Mouse (Mus musculus) testis, postnatal 14 days (tissue): ENCODE measurements at regions not wholly inside any gene's neighbourhood (a gene's known extent, or its start where the extent isn't known, plus 50 kb on each side); places are given as distances from the start of the nearest gene placed in this dataset.
A peak's percentile ranks its signal among the peaks of the same experiment; 100 is the strongest.

ENCODE experiments used
- DNase-seq: peaks from one replicate; pipeline ENCODE4 v3.0.0; 2021; ENCODE audit warnings: low spot score

DNA sequence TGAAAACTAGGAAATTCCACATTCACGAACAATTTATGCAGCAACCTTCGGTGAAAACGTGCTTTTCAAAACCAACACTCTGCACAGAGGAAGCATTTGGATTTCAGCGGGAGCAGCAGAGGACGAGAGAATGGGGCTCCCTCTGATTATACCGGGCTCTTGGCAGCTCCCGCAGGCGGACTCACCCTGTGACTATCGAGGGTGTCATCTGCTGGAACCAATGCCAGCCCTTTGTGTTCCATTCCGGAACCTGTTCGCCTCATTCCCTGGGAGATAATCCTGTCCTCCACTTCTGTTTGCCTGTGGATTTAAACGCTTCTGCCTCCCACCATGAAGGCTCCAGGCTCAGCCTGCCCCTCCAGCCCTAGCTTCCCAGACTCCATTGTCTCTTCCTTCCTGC, 77.1 kb downstream of the Utp18 start:
- DNase-seq, result no peak

DNA sequence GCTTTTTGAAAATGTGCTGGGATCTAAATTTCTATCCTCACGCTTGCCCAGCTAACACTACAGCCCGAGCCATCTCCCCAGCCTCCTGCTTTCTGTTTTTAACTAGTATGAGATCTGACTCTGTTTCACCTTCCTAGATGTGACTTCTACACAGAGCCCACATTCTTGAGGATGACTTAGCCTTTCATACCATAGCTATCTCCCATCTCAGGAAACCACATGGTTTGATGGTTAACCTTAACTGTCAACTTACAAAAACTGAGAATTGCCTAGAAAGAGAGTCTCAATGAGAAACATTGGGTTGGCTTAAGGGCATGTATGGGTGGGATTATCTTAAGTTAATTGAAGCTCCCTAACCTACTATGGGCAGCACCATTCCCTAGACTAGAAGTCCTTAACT, 78.4 kb downstream of the Utp18 start:
- DNase-seq, result no peak

DNA sequence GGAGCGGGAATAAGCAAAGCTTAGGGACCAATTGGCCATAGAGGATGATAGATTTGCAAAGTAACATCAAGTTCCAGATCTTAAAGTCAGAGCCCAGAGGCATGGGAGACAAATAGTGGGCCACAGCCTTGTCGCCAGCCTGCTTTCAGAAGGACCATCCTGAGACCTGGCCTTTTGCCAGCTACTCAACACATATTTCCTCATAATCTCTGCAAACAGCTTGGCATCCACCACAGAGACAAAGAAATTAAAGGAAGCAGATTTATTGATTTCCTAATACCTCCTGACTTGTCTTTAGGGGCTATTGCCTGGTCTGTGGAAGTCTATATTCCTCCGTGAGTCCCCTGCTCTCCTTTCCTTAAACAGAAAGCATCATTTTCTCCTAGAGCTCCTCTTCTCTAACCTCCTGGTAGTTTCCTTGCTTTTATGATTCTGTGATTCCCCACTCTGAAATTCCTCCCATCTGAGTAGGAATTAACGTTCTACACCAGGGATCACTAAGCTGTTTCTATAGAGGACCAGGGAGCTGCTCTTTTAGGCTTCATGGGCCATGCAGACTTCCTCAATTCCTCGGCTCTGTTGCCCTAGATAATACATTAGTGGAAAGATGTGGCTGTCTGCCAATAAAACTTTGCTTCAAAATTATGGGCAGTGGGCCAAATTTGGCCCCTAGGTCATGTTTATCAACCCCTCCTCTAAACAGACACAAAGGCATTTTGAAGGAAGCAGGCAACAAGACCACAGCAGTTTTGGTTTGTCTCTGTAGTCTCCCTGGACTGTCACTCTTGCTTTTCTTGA, 114.2 kb downstream of the Utp18 start:
- DNase-seq, result no peak

DNA sequence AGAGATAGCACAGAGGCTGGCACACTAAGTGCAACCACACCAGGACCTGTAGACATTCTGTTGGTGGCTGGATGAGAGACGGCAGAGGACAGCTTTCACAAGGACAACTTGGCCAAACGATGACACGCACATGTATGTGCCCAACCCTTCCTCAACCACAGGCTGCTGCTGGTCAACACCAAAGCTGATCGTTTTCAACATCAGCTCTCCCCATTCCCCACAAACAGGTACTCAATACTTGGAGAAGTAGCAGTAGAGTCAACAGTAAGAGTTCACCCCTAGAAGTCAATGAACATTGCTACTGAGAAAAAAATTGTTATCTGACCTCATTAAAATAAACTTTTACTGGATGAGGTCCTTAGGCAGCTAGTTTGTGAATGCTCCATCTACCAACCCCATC, 119.6 kb downstream of the Utp18 start:
- DNase-seq, result no peak

DNA sequence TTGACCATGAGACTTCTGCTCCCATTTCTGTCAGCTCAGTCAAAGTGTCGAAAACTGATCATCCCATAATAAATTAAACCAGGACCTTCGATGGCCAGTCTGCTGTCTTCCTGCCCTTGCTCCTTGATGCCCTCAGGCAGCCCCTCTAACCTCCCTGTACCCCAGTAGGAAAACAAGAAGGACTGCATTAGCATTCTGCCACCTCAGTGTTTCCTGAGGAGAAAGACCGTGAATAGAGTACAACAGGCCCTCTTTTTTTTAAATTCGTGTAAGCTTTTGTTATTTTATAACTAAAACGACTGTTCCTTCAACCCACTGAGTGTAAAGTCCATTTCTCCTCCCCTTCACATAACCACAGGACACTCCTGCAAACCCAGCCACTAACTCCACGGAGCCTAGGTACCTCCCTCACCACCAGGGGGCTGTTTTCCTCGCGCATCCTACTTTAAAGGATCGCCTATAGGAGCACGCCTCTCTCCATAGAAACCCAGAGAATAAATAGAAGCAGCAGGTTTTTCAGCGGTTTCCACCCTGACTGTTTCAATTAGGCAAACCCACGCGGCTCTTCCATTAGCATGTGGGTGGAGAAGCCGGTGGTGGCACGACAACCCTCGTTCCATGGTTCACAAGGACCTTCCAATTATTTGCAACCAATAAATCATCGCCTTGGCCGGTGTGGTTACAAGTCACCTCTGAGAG, 122.6 kb downstream of the Utp18 start:
- DNase-seq, result no peak

DNA sequence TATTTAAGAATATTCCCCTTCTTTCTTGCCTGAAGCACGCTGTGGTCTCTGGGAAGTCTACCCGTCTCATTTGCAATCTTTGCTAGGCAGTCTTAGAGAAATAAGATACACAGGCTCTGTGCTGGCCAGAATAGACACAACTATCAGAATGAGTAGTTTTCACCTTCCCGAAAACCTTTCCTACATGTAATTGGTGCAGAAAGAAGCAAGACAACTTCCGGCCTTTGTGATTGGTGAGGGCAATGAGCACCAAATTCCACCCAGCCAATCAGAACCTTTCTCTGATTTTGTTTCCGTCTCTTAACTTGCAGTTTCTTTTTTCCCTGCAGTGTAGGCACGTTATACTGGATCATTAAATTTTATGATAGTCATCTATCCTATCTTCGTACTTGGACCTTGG, 127.7 kb downstream of the Utp18 start:
- no peak for DNase-seq

DNA sequence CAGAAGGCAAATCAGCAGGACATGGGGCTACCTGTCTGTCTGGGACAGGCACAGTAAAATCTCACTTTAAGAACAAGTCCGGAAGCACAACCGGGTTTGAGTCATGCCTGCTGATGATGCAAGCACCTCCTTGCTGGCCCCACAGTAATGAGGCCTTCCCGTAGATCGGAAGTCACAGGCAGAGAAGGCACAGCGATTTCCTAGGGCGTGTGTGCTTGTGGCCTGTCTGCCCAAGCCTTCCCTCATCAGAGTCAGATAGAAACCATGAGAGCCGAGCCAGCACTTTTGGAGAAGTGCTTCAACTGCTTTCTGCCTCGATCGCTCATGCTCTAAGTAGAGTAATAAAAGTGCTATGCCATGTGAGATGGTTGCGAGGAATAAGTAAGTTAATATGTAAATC, 148.9 kb downstream of the Utp18 start:
- peak; percentile 2 for DNase-seq

DNA sequence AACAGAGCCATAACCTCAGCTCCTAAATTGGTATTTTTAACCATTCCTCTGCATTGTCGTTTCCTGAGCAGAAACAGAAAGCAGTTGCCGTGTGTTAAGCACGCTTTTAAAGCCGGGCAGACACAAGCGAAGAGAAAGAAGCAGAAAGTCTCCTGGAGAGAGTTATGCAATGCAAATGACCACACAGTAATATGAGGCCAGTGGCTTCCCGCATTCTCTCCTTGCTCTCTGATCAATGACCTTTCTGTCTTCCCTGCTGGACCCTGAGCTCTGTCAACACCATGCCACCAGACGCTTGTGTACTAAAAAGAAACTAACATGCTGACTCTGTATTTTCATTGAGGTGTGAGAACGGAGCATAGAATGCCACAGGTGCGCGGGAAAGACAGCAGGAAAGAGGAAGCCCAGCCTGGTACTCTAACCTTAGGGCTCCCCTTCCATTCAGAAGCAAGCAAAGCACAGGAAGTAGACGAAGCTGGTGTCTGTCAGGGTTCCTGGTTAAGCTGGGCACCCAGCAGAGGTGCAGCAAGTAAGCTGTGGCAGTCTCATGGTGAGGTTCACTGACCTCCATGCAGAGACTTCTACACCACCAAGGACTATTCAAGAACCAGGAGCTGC, 151.9 kb downstream of the Utp18 start:
- DNase-seq, result peak; percentile 1

DNA sequence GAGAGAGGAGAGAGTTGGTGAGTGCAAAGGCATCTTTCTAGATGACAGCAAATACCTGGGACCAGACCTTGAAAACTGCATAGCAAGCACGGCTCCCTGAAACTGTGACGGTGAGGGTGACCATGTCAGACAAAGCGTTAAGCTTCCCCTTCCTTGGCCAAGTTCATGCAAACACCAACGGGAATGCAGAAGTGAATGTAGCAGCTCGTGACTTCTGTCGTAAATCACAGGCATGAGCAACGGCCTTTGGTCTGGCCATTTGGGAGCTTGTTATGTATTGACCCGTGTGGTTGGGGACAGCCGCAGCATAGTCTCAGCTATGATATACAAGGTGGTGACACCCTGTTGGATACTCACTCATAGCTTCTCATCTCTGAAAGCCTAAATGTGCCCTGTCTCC, 156.4 kb downstream of the Utp18 start:
- no peak for DNase-seq

DNA sequence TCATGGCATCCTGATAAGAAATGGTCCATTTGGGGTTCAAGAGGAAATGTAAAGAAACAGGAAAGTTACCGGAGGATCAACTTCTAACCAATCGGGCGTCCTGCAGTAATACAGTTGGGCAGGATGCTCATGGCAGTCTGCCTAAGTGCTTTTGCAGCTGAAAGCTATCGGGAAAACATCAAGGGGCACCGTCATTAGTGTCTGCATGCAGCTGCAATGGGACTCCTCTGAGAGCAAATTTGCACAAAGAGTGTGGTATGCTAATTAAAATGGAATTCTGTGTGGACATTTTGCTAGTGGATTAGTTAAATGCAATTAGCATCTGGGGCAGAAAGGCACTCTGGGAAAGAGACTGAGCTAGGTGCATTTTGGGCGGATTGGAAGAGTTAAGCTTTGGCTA, 160.3 kb downstream of the Utp18 start:
- no peak for DNase-seq

DNA sequence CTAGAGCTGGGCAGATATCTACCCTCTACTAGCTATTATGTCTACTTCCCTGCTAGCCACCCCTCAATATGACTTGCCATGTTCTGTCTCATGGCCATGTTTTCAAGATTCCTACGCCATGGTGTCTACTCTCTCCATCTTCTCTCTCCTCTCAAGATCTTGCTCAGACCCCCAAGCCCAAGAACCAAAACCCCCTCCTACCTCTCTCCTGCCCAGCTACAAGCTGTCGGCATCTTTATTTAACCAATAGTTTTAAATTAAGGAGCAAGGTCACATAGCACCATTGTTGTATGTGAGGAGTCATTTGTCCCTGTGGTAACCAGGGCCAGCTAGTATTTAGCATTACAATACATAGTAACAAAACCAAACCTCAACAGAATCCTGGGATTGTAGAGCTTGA, 166.4 kb downstream of the Utp18 start:
- no peak for DNase-seq

DNA sequence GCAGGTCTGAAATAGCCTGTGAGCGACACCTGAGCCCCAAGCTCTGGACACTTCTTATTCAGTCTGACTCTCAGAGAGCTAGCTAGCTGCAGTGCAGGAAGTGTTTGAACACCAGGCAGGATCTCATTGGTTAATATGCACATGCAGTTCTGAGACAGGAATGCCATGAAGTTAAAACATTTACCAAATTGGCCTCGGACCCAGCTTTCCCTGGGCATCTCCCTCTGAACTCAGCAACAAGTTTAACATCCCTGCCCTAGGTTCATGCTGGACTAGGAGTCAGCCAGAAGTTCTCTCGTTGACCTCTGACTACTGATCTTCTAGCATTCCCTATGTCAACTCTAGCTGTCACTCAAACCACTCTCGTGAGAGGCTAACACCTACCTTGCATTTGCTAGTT, 175.9 kb downstream of the Utp18 start:
- DNase-seq, result no peak

DNA sequence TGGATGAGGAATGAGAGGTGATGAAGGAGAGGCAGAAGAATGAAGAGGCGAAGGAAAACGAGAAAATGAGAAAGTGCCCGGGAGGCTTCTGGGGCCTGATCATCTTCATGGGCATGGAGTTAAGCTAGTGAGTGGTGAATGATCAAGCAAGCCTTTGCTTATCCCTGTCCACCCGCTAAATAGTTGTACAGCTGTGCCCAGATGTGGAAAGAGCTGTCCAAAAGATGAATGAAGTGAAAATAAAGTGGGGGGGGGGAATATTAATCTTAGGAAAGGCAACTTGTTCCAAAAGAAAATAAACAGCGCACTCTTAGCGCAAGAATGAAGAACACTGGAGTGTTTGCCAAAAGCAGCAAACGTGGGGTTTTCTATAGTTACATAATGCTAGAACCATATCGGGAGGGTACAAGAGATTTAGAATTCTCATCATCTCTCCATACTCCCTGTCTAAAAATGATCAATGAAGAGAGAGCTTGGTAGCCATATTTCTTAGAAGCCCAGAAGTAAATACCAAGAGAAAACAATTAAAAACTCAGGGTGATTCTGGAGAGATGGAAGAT, 188.5 kb downstream of the Utp18 start:
- DNase-seq, result no peak

DNA sequence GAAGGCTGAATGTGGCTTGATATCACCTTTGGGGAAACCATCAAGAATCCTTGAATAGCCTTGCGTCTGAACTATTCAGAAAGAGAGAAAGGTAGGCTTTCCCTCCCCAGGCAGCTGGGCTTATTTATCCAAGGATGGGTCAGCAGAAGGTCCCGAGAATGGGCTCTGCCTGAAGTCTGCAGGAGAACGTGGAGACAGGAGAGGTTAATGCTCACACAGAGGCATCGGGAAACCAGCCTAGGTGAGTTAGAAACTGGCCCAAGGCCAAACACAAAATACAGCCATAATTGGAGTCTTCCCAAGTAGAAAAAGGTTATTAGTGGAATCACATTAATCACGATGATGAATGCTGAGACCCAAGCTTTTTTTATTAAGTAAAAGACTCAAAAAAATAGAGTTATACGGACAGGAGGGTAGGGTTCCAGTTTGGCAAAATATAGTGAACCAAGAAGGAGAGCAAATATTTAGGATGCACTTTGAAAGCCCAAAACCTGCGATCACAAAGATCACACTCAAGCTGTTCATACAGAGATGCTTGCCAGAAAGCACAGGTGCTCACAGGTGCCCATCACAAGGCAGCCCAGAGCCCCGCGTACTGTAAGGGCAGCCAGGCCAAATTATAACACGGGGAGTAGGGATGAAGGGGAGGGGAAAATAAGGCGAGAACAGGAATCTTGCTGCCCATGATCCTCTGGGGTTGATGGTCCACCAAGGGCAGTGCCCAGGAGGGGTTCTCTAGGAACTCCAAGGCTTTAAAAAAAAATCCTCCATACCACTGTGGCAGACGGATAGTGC, 189.3 kb downstream of the Utp18 start:
- DNase-seq, result no peak

DNA sequence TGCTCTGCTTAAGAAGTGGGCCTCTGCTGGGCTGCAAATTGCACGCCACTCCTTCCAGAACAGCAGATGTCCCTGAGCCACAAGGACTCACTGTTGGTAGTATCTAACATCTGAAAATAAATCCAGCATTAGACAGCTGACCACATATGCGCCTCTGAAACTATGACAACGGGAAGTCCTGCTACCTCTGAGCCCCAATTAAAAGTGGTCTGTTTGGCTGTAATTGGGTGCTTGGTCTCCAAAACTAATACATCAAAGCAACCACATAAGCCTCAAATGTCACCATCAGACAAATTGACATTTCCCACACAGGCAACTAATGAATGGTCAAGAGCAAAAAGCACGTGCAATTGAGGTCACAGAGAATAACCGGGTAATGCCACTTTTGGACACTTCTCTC, 201.9 kb downstream of the Utp18 start:
- DNase-seq, result no peak

DNA sequence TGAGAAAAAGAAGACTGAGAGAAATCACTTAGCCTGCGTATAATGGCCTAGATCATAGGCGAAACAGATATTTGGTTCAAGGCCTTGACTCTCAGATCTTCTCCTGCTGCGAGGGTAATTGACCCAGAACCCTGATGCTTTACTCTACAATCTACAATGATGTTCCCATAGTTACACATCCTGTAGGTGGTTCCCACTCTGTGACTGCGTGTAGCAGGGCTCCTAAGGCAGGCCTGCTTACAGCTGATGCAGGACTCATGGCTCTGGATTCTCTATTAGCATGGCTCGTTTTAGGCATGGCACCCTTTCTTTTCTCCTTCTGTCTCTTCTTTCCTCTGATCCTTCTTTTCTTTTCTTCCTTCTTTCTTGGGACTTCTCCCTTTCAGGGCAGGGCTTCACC, 209.3 kb downstream of the Utp18 start:
- no peak for DNase-seq

DNA sequence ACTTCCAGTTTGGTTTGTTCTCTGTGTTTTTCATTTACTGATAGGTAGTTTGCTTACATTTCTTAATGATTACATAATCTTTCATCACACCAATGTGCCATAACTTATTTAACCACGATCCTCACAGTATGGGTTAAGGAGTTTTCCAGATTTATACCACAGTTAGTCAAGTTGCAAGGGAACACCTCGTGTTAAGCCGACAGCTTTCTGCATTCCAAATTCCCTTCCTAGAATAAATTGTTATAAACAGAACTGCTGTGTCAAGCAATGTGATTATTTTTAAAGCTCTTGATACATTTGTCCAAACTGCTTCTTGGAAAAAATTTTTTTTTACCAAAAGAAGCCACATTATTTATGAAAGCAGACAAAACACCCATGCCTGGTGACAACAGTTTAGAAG, 213.5 kb downstream of the Utp18 start:
- DNase-seq, result no peak

DNA sequence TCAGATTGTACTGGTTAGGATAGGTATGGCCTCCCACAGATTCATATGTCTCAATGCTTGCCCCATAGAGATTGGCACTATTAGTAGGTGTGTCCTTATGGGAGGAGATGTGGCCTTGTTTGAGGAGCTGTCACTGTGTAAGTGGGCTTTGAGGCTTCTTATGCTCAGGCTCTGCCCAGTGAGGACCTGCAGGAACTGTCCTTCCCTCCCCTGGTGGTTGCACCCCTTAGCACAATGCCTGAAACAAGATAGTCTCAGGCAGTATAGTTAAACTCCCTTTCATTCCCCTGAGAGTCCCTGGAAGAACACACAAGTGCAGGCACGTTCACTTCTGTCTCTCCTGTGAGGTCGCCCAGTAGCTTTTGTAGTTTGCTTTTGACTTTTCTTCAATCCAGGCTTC, 223.9 kb downstream of the Utp18 start:
- DNase-seq, result no peak

DNA sequence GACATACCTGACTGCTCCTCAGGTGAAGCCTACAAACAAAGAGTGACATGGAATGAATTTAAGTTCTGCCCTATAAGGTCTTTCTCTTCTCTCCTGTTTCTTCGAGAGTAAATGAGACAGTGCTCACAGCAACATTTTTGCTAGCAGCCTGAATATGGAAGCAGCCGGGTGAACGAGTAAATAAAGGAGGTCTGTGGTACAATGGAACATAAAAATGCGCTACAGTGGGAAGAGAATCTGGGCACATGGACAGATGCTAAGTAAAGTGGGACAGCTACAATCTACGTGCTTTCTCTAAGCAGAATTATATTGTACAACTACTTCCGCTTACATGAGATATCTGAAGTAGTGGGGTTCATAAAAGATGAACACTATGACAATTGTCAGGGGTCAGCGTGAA, 225.2 kb downstream of the Utp18 start:
- no peak for DNase-seq

DNA sequence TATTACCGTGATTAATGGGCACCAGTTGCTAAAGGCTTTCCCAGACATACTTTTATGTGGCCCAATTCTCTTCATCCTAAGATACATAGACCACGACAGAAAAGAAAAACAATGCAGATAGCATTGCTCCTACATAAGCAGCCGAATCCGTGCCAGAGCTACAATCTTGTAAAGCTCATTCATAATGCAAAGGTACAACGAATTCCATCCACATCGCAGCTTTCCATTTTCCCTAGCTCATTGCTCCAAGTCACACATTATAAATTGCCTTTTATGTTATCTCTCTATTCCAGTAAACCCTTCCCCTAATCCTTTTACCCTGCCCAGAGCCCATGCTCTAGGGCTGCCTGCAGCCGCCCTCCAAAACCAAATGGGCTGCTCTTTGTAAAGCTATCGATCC, 226.8 kb downstream of the Utp18 start:
- no peak for DNase-seq

DNA sequence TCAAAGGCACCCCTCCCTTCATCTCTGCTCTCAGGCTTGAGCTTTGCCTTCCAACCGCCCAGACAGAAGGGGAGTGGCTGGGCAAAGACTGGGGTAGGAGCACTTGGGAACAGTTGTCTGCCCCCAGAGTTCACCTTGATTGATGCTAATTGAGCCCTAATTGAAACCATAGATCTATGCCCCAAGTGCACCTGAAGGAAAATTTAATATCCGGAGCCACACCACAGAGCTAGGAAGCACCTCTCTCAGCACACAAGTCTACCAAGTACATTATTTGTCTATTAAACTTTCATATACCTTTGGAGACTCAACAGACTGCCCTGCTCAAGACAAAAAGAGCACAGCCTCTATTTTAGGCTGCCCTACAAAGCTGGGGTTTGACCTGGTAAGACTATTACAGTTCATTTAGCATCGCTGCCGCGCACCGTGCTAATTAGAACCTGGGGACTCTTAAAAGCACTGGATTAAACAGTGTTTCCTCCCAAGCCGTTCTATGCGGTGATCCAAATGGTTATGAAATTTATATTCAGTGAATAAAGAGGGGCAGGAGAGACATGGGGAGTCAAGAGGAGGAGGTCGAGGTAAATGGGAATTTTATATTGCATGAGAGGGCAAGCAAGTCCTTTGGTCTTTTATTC, 229.8 kb downstream of the Utp18 start:
- no peak for DNase-seq

DNA sequence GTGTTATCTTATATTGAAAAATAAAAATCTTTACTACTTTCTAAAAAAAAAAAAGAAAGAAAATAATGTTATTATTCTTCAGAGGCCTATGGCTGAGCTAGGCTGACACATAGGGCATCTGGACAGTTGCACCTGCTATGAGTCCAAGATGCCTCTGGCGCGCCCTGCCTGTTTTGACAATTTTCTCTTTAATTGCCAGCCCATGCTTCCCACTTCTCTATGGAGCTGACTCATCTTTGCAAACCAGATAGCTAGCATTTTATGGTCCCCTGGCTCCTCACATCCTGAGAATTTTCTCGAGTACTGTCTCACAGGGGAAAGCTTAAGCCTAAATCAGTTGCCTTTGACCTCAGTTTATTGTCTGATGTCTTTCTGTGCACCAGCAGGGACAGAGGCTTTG, 232.2 kb downstream of the Utp18 start:
- no peak for DNase-seq
